Mouse (Mus musculus): ENCODE data around the gene Ccdc28a.

Ccdc28a gene

GRCm38 (mm10) chr10:18194737-18195141, 40.1 kb downstream of the Ccdc28a start:
- DNase-seq (ENCODE audit: low read depth, low spot score): peak; percentile 70

- DNase-seq (ENCODE audit: low read depth, low spot score): no peak
Observed at GRCm38 (mm10) chr10:18194156-18194555, 40.6 kb downstream of the Ccdc28a start.

GRCm38 (mm10) chr10:18193221-18193620, 41.6 kb downstream of the Ccdc28a start:
- no peak for DNase-seq (ENCODE audit: low read depth, low spot score)

- DNase-seq (ENCODE audit: low read depth, low spot score): no peak
Observed at GRCm38 (mm10) chr10:18191706-18192105, 43.1 kb downstream of the Ccdc28a start.

- no peak for DNase-seq (ENCODE audit: low read depth, low spot score)
Observed at GRCm38 (mm10) chr10:18189498-18189897, 45.3 kb downstream of the Ccdc28a start.

- DNase-seq (ENCODE audit: low read depth, low spot score): no peak
Observed at GRCm38 (mm10) chr10:18188564-18188963, 46.2 kb downstream of the Ccdc28a start.

- no peak for DNase-seq (ENCODE audit: low read depth, low spot score)
Observed at GRCm38 (mm10) chr10:18182246-18182645, 52.6 kb downstream of the Ccdc28a start.

- no peak for DNase-seq (ENCODE audit: low read depth, low spot score)
Observed at GRCm38 (mm10) chr10:18177304-18177703, 57.5 kb downstream of the Ccdc28a start.

GRCm38 (mm10) chr10:18176722-18177121, 58.1 kb downstream of the Ccdc28a start:
- DNase-seq (ENCODE audit: low read depth, low spot score): no peak

GRCm38 (mm10) chr10:18175087-18175486, 59.7 kb downstream of the Ccdc28a start:
- no peak for DNase-seq (ENCODE audit: low read depth, low spot score)

All from ZHBTc4 (cell line).